Mouse (Mus musculus) embryonic fibroblast, embryonic 13.5 days (primary cell): ENCODE results near the gene Tbc1d5.

Experiments
- CTCF ChIP-seq: IDR thresholded peaks from 2 replicates; pipeline ENCODE4 v1.5.1; 2011; ENCODE audit warnings: mild to moderate bottlenecking, control low read depth, low read length, moderate library complexity, borderline replicate concordance; ENCODE audit not compliant: insufficient read depth
- POLR2A ChIP-seq: IDR thresholded peaks from 2 replicates; pipeline ENCODE4 v1.6.1; 2011; ENCODE audit warnings: low read depth, mild to moderate bottlenecking, control low read depth, low read length, moderate library complexity

GRCm38 (mm10) chr17:50872600-50872999 lies 306.6 kb downstream of the Tbc1d5 start:
- no peak for TF ChIP-seq CTCF
- no peak for TF ChIP-seq POLR2A
